ENCODE assay signal across 27 mouse cellular contexts in genomic region chr1:78634486-78634885, GRCm38 (mm10). TPM values are rescaled to one million over a fixed set of nuclear protein-coding genes. Genes with fewer than 3 reads are reported as not detected.
A peak's percentile ranks its signal among the peaks of the same experiment; 100 is the strongest.
DNase-seq lines count a peak whose midpoint lies in the region; ATAC-seq and TF ChIP-seq lines count a peak whose summit lies in the region.
"Had no signal": no experiment of that assay in that cellular context is flagged by ENCODE, and none has a peak within 500 bp of the region (broad histone marks: within the 10 kb centered on the region; RNA-seq: fewer than 3 reads in every experiment).

No protein-coding gene starts in this region.

- TF ChIP-seq POLR2A in brain, embryonic 14.5 days (IDR thresholded peaks at IDR 0.05; ENCODE audit: borderline replicate concordance, extremely low read depth, insufficient read depth, insufficient read length, poor library complexity, severe bottlenecking) = no peak

- no peak overlapping the region for H3K9ac ChIP-seq in forebrain, embryonic 14.5 days (ENCODE audit: low read length)
- no peak overlapping the region for H3K9ac ChIP-seq in lung, embryonic 15.5 days
- no peak overlapping the region for H3K9ac ChIP-seq in intestine, embryonic 15.5 days
- H3K9ac ChIP-seq: embryonic facial prominence, embryonic 15.5 days; forebrain, embryonic 12.5 days; hindbrain, embryonic 13.5 days had no signal

- H3K27ac ChIP-seq in forebrain, embryonic 14.5 days (ENCODE audit: low read depth, low read length) = no peak overlapping the region
- H3K27ac ChIP-seq in forebrain, embryonic 10.5 days = no peak overlapping the region
- H3K27ac ChIP-seq in lung, embryonic 15.5 days = no peak overlapping the region
- no peak overlapping the region for H3K27ac ChIP-seq in intestine, embryonic 15.5 days
- H3K27ac ChIP-seq: embryonic facial prominence, embryonic 15.5 days; forebrain, embryonic 12.5 days; hindbrain, embryonic 10.5 days; hindbrain, embryonic 13.5 days had no signal

- no peak overlapping the region for H3K4me2 ChIP-seq in forebrain, embryonic 14.5 days (ENCODE audit: low read length)
- H3K4me2 ChIP-seq in lung, embryonic 15.5 days = no peak overlapping the region
- no peak overlapping the region for H3K4me2 ChIP-seq in intestine, embryonic 15.5 days (replicated peaks)
- H3K4me2 ChIP-seq: embryonic facial prominence, embryonic 15.5 days; forebrain, embryonic 12.5 days; heart, embryonic 11.5 days; hindbrain, embryonic 13.5 days had no signal

- no peaks in the 10 kb centered on the region for H3K9me3 ChIP-seq in forebrain, embryonic 14.5 days (replicated peaks; ENCODE audit: control insufficient read depth, low read length)
- no peaks in the 10 kb centered on the region for H3K9me3 ChIP-seq in forebrain, embryonic 10.5 days
- H3K9me3 ChIP-seq in lung, embryonic 15.5 days = no peaks in the 10 kb centered on the region
- no peaks in the 10 kb centered on the region for H3K9me3 ChIP-seq in intestine, embryonic 15.5 days
- H3K9me3 ChIP-seq: embryonic facial prominence, embryonic 15.5 days; forebrain, embryonic 12.5 days; G1E; hindbrain, embryonic 10.5 days; hindbrain, embryonic 13.5 days had no signal

- ATAC-seq in forebrain, embryonic 14.5 days = no peak
- peak; percentile 42; the same call in 1 of the 2 replicates for ATAC-seq in lung, embryonic 15.5 days (ENCODE audit: borderline replicate concordance, extremely low read depth, low FRiP score, low TSS enrichment)
- ATAC-seq in intestine, embryonic 15.5 days = no peak
- ATAC-seq: forebrain, embryonic 16.5 days; hindbrain, embryonic 16.5 days; Patski had no signal

- no peaks in the 10 kb centered on the region for H3K27me3 ChIP-seq in forebrain, embryonic 14.5 days (replicated peaks; ENCODE audit: control insufficient read depth, insufficient read depth, low read length)
- H3K27me3 ChIP-seq in forebrain, embryonic 10.5 days (ENCODE audit: poor library complexity, severe bottlenecking) = no peaks in the 10 kb centered on the region
- H3K27me3 ChIP-seq in lung, embryonic 15.5 days = no peaks in the 10 kb centered on the region
- H3K27me3 ChIP-seq in intestine, embryonic 15.5 days (replicated peaks) = no peaks in the 10 kb centered on the region
- H3K27me3 ChIP-seq: CH12.LX; embryonic facial prominence, embryonic 15.5 days; forebrain, embryonic 12.5 days; hindbrain, embryonic 13.5 days had no signal

- TF ChIP-seq CTCF in brain, embryonic 14.5 days (IDR thresholded peaks at IDR 0.05; ENCODE audit: borderline replicate concordance, extremely low read depth, insufficient read depth, insufficient read length) = no peak

- no peak overlapping the region for H3K4me3 ChIP-seq in forebrain, embryonic 14.5 days (ENCODE audit: low read depth, low read length)
- no peak overlapping the region for H3K4me3 ChIP-seq in forebrain, embryonic 10.5 days
- no peak overlapping the region for H3K4me3 ChIP-seq in lung, embryonic 15.5 days
- H3K4me3 ChIP-seq in intestine, embryonic 15.5 days (replicated peaks) = no peak overlapping the region
- H3K4me3 ChIP-seq: embryonic facial prominence, embryonic 15.5 days; forebrain, embryonic 12.5 days; hindbrain, embryonic 10.5 days; hindbrain, embryonic 13.5 days had no signal

- no peaks in the 10 kb centered on the region for H3K4me1 ChIP-seq in forebrain, embryonic 14.5 days (ENCODE audit: control insufficient read depth, insufficient read depth, low read length)
- H3K4me1 ChIP-seq in forebrain, embryonic 10.5 days = no peaks in the 10 kb centered on the region
- no peaks in the 10 kb centered on the region for H3K4me1 ChIP-seq in lung, embryonic 15.5 days
- no peaks in the 10 kb centered on the region for H3K4me1 ChIP-seq in intestine, embryonic 15.5 days (replicated peaks)
- H3K4me1 ChIP-seq: embryonic facial prominence, embryonic 15.5 days; forebrain, embryonic 12.5 days; hindbrain, embryonic 10.5 days; hindbrain, embryonic 13.5 days had no signal

- no peaks in the 10 kb centered on the region for H3K36me3 ChIP-seq in forebrain, embryonic 14.5 days (ENCODE audit: control insufficient read depth, insufficient read depth, low read length)
- no peaks in the 10 kb centered on the region for H3K36me3 ChIP-seq in forebrain, embryonic 10.5 days (replicated peaks)
- no peaks in the 10 kb centered on the region for H3K36me3 ChIP-seq in lung, embryonic 15.5 days
- no peaks in the 10 kb centered on the region for H3K36me3 ChIP-seq in intestine, embryonic 15.5 days
- H3K36me3 ChIP-seq: embryonic facial prominence, embryonic 15.5 days; forebrain, embryonic 12.5 days; G1E; hindbrain, embryonic 10.5 days; hindbrain, embryonic 13.5 days had no signal

- WGBS in forebrain, embryonic 14.5 days = 65% methylated on average over 3 of the region's 3 CpGs
- WGBS in forebrain, embryonic 10.5 days = 81% methylated on average over 3 of the region's 3 CpGs
- 45% methylated on average over 3 of the region's 3 CpGs for WGBS in lung, embryonic 15.5 days
- 61% methylated on average over 3 of the region's 3 CpGs for WGBS in intestine, embryonic 15.5 days

- peak; percentile 10 for DNase-seq in forebrain, embryonic 14.5 days (ENCODE audit: low spot score)
- no peak for DNase-seq in forebrain, embryonic 10.5 days (ENCODE audit: extremely low spot score, low spot score)
- no peak for DNase-seq in lung, postnatal 4 days
- DNase-seq in lung, postnatal 25 days (ENCODE audit: low spot score) = peak; percentile 42
- no peak for DNase-seq in lung, postnatal 10 days
- DNase-seq in brain, embryonic 14.5 days (ENCODE audit: low read depth) = peak; percentile 38
- DNase-seq: adrenal gland, postnatal 10 days; adrenal gland, postnatal 36 days; B cell, adult 2 months; cerebellum, adult 11 months; cerebellum, adult 2 months; cerebellum, adult 9-11 months; cerebellum, postnatal 25 days; gastrocnemius, postnatal 10 days; gastrocnemius, postnatal 36 days had no signal

RNA-seq across cellular contexts. Expression of gene Acsl3, which starts 23.1 kb away (rescaled TPM):
- polyA plus RNA-seq in forebrain, embryonic 14.5 days (2014; fragmentation: Nextera tagmentation; extraction: Ambion mirVana) = 81.5 and 101 TPM in 2 replicates
- polyA plus RNA-seq in forebrain, embryonic 10.5 days (2016; fragmentation: Nextera tagmentation; extraction: Ambion mirVana) = 83.5 and 88.8 TPM in 2 replicates
- polyA plus RNA-seq in lung, embryonic 15.5 days (2015; fragmentation: Nextera tagmentation; extraction: Ambion mirVana) = 46.1 and 46.3 TPM in 2 replicates
- 38.0 and 45.8 TPM in 2 replicates for polyA plus RNA-seq in brain, embryonic 14.5 days (2012; rRNA removed)
- 88.0 and 97.5 TPM in 2 replicates for polyA plus RNA-seq in intestine, embryonic 15.5 days (2015; fragmentation: Nextera tagmentation; extraction: Ambion mirVana)

RNA-seq across cellular contexts. Expression of gene Utp14b, which starts 23.4 kb away (rescaled TPM):
- 3.4 and 3.6 TPM in 2 replicates for polyA plus RNA-seq in forebrain, embryonic 14.5 days (2014; fragmentation: Nextera tagmentation; extraction: Ambion mirVana)
- polyA plus RNA-seq in forebrain, embryonic 10.5 days (2016; fragmentation: Nextera tagmentation; extraction: Ambion mirVana) = 4.0 and 4.1 TPM in 2 replicates
- 3.4 and 3.7 TPM in 2 replicates for polyA plus RNA-seq in lung, embryonic 15.5 days (2015; fragmentation: Nextera tagmentation; extraction: Ambion mirVana)
- polyA plus RNA-seq in brain, embryonic 14.5 days (2012; rRNA removed) = 3.5 and 6.0 TPM in 2 replicates
- polyA plus RNA-seq in intestine, embryonic 15.5 days (2015; fragmentation: Nextera tagmentation; extraction: Ambion mirVana) = 4.0 and 4.1 TPM in 2 replicates

Comparison
In these comparisons a context has a peak if more than half of its experiments do, and no peak if none do; other contexts are left out.
1. DNase-seq: peak in forebrain, embryonic 14.5 days (single experiment), lung, postnatal 25 days (single experiment) and brain, embryonic 14.5 days (single experiment); none in forebrain, embryonic 10.5 days (single experiment), lung, postnatal 4 days (0 of 2) and lung, postnatal 10 days (single experiment).